Mouse (Mus musculus): ENCODE measurements around the gene Fgf22. TPM values are rescaled to one million over a fixed set of nuclear protein-coding genes. Genes with fewer than 3 reads are reported as not detected.

Gene Fgf22
- polyA plus RNA-seq, 1 experiment from 2014 or later, result 0.24 TPM

GRCm38 (mm10) chr10:79793738-79794490, 39.0 kb downstream of the Fgf22 start:
- 2% methylated on average over 38 of the region's 38 CpGs for WGBS
- H3K4me1 ChIP-seq (replicated peaks), result peaks cover 26% of the 10 kb centered on the region

DNA sequence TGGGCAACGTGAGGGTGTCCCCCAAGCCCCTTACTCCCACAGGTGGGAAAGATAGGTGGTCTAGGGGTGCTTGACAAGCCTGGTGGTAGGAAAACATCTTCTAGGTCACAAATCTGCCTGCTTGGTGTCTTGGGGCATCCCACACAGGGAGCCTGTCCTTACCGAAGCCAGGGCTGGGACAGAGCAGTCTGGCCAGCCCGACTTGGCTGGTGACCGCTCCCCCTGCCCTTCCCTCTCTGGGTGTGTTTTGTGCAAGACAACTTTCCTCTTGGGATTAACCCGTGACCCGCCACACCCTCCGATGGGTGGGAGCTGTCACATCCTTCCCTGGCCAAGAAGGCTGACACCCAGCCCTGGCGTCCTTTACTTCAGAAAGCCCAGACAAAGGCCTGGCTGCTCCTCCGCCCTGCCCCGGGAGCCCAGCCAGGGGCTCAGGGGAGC, 39.6 kb downstream of the Fgf22 start:
- Histone ChIP-seq H3K27ac (peak overlapping the region; percentile 84), H3K4me3 (replicated peaks) (peak overlapping the region; percentile 94), H3K4me1 (replicated peaks) (peaks cover 26% of the 10 kb centered on the region), H3K27me3 (peaks cover 5% of the 10 kb centered on the region; the same call in 1 of the 2 replicates), H3K9me3 (0 out of 2 replicates have a peak, but pooled peaks cover 3% of the 10 kb centered on the region), H3K9ac (replicated peaks) (peak overlapping the region; percentile 94), H3K36me3 (peaks cover 10% of the 10 kb centered on the region; the same call in 1 of the 2 replicates), H3K4me2 (peak overlapping the region; percentile 88)
- ATAC-seq (ENCODE audit: insufficient number of reproducible peaks, insufficient read depth, low FRiP score, low TSS enrichment, low read depth), result no peak
- 11% methylated on average over 10 of the region's 10 CpGs for WGBS

More at GRCm38 (mm10) chr10:79793738-79794490, 39.0 kb downstream of the Fgf22 start:
- H3K9me3 ChIP-seq, result 0 out of 2 replicates have a peak, but pooled peaks cover 3% of the 10 kb centered on the region
- no peak; the same call in 1 of the 2 replicates for ATAC-seq (ENCODE audit: insufficient number of reproducible peaks, insufficient read depth, low FRiP score, low TSS enrichment, low read depth)
- H3K9ac ChIP-seq (replicated peaks), result peak overlapping the region; percentile 94
- peak overlapping the region; percentile 84 for H3K27ac ChIP-seq
- peaks cover 6% of the 10 kb centered on the region; the same call in 1 of the 2 replicates for H3K27me3 ChIP-seq
- H3K4me2 ChIP-seq, result peak overlapping the region; percentile 88
- H3K36me3 ChIP-seq, result peaks cover 6% of the 10 kb centered on the region; the same call in 1 of the 2 replicates
- H3K4me3 ChIP-seq (replicated peaks), result peak overlapping the region; percentile 94

GRCm38 (mm10) chr10:79795905-79796304, 41.0 kb downstream of the Fgf22 start:
- no peak overlapping the region for H3K27ac ChIP-seq
- H3K27me3 ChIP-seq, result no peaks in the 10 kb centered on the region
- no peak for ATAC-seq (ENCODE audit: insufficient number of reproducible peaks, insufficient read depth, low FRiP score, low TSS enrichment, low read depth)
- WGBS, result 91% methylated on average over 3 of the region's 3 CpGs
- H3K9ac ChIP-seq (replicated peaks), result no peak overlapping the region
- H3K36me3 ChIP-seq, result peaks cover 15% of the 10 kb centered on the region; the same call in 1 of the 2 replicates
- H3K4me3 ChIP-seq (replicated peaks), result no peak overlapping the region
- peaks cover 31% of the 10 kb centered on the region for H3K4me1 ChIP-seq (replicated peaks)
- no peak overlapping the region for H3K4me2 ChIP-seq
- 0 out of 2 replicates have a peak, but pooled peaks cover 3% of the 10 kb centered on the region for H3K9me3 ChIP-seq

DNA sequence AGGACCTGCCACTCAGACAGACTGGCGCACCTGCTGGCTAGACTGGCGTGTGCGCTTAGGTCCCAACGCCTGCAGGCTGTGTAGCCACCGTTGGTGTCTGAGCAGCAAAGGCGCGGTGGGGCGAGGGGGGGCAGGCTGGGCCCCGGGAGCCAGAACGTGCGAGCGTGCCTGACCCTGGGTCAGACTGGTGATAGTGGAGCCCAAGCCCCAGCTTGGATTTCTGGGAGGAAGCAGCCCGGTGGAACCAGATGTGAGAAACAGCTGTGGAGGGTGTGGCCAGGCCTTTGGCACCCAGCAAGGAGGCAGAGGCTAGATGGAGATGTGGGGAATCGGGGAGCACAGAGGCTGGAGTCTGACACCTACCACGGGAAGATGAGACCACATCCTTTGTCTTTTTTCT, 42.5 kb downstream of the Fgf22 start:
- Histone ChIP-seq H3K4me3 (replicated peaks) (no peak overlapping the region), H3K36me3 (peaks cover 15% of the 10 kb centered on the region; the same call in 1 of the 2 replicates), H3K4me1 (replicated peaks) (peaks cover 39% of the 10 kb centered on the region), H3K9ac (replicated peaks) (no peak overlapping the region), H3K27me3 (no peaks in the 10 kb centered on the region), H3K9me3 (0 out of 2 replicates have a peak, but pooled peaks cover 3% of the 10 kb centered on the region), H3K4me2 (no peak overlapping the region), H3K27ac (no peak overlapping the region)
- no peak for ATAC-seq (ENCODE audit: insufficient number of reproducible peaks, insufficient read depth, low FRiP score, low TSS enrichment, low read depth)
- 24% methylated on average over 15 of the region's 15 CpGs for WGBS

DNA sequence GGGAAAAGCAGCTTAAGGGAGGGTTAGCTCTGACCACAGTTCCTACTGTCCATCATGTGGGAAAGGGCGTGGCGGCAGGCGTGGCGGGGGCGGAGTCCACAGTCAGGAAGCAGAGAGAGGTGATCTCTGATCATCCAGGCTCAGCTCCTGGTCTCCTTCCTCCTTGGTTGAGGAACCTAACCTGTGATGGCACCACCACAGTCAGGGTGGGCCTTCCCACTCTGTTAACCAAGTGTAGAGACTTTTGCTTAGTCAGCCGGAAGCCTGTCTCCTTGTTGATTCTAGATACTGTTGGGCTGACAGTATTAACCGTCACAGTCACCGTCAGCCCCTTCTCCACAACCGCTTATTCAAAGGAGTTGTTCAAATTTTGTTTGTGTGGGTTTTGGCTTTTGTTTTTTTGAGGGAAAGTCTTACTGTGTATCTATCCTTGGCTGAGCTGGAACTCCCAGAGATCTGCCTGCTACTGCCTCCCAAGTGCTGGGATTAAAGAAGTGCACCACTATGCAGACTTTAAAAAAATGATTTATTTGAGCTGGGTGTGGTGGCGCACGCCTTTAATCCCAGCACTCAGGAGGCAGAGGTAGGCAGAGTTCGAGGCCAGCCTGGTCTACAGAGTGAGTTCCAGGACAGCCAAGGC, 43.5 kb downstream of the Fgf22 start:
- Histone ChIP-seq H3K9me3 (0 out of 2 replicates have a peak, but pooled peaks cover 3% of the 10 kb centered on the region), H3K4me1 (replicated peaks) (peaks cover 45% of the 10 kb centered on the region), H3K27ac (no peak overlapping the region), H3K4me2 (no peak overlapping the region), H3K4me3 (replicated peaks) (no peak overlapping the region), H3K27me3 (no peaks in the 10 kb centered on the region), H3K36me3 (peaks cover 15% of the 10 kb centered on the region; the same call in 1 of the 2 replicates), H3K9ac (replicated peaks) (no peak overlapping the region)
- WGBS, result 95% methylated on average over 12 of the region's 12 CpGs
- ATAC-seq (ENCODE audit: insufficient number of reproducible peaks, insufficient read depth, low FRiP score, low TSS enrichment, low read depth), result no peak

GRCm38 (mm10) chr10:79800508-79800907, 45.6 kb downstream of the Fgf22 start:
- Histone ChIP-seq H3K4me1 (replicated peaks) (peaks cover 55% of the 10 kb centered on the region), H3K9ac (replicated peaks) (no peak overlapping the region), H3K9me3 (0 out of 2 replicates have a peak, but pooled peaks cover 3% of the 10 kb centered on the region), H3K27ac (peak overlapping the region; percentile 59), H3K4me2 (no peak overlapping the region), H3K36me3 (peaks cover 15% of the 10 kb centered on the region; the same call in 1 of the 2 replicates), H3K27me3 (no peaks in the 10 kb centered on the region), H3K4me3 (replicated peaks) (no peak overlapping the region)
- no peak for ATAC-seq (ENCODE audit: insufficient number of reproducible peaks, insufficient read depth, low FRiP score, low TSS enrichment, low read depth)
- WGBS, result 79% methylated on average over 11 of the region's 11 CpGs

GRCm38 (mm10) chr10:79801837-79802236, 47.0 kb downstream of the Fgf22 start:
- Histone ChIP-seq H3K9ac (replicated peaks) (peak overlapping the region; percentile 9; the same call in 1 of the 2 replicates), H3K9me3 (no peaks in the 10 kb centered on the region), H3K4me3 (replicated peaks) (no peak overlapping the region), H3K27ac (peak overlapping the region; percentile 18; the same call in 1 of the 2 replicates), H3K27me3 (no peaks in the 10 kb centered on the region), H3K4me1 (replicated peaks) (peaks cover 54% of the 10 kb centered on the region), H3K4me2 (no peak overlapping the region), H3K36me3 (peaks cover 11% of the 10 kb centered on the region; the same call in 1 of the 2 replicates)
- ATAC-seq (ENCODE audit: insufficient number of reproducible peaks, insufficient read depth, low FRiP score, low TSS enrichment, low read depth), result no peak
- WGBS, result 45% methylated on average over 2 of the region's 3 CpGs

- Histone ChIP-seq H3K4me1 (replicated peaks) (peaks cover 48% of the 10 kb centered on the region), H3K9ac (replicated peaks) (0 out of 2 replicates have a peak overlapping the region, but pooled peaks have one; percentile 9), H3K9me3 (no peaks in the 10 kb centered on the region), H3K27ac (peak overlapping the region; percentile 62; the same call in 1 of the 2 replicates), H3K4me2 (no peak overlapping the region), H3K4me3 (replicated peaks) (no peak overlapping the region), H3K36me3 (peaks cover 16% of the 10 kb centered on the region), H3K27me3 (no peaks in the 10 kb centered on the region)
- ATAC-seq (ENCODE audit: insufficient number of reproducible peaks, insufficient read depth, low FRiP score, low TSS enrichment, low read depth), result no peak
- 59% methylated on average over 11 of the region's 11 CpGs for WGBS
Measured at GRCm38 (mm10) chr10:79802331-79802971, 47.6 kb downstream of the Fgf22 start.

DNA sequence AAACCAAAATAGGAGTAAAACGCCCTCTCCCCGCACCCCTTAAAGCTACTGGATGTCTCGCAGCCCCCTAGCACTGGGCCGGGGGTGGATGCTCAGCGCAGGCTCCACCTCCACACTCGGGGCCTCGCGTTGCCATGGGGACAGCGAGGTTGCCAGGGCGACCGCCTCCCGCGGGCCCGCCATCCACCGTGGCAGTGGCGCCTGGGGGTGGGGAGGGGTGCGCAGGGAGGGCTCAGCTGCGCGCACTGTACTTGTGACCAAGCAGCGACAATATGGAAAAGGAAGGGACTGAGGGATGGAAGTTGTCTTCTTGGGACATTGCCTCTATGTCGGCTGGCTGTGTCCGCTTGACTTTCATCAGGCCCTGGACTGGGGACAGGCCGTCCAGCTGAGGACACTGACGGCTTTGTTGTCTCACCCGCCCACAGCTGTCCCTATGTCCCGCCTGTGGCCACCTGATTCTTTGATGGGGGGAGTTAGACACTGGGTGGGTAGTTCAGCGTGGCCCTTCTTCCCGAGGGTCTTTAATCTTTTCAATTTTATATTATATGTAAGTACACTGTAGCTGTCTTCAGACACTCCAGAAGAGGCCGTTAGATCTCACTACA, 48.9 kb downstream of the Fgf22 start:
- peak overlapping the region; percentile 62 for H3K27ac ChIP-seq
- H3K9ac ChIP-seq (replicated peaks), result peak overlapping the region; percentile 23; the same call in 1 of the 2 replicates
- no peaks in the 10 kb centered on the region for H3K9me3 ChIP-seq
- no peaks in the 10 kb centered on the region for H3K27me3 ChIP-seq
- H3K36me3 ChIP-seq, result peaks cover 29% of the 10 kb centered on the region
- peak overlapping the region; percentile 30 for H3K4me3 ChIP-seq (replicated peaks)
- H3K4me2 ChIP-seq, result peak overlapping the region; percentile 57
- H3K4me1 ChIP-seq (replicated peaks), result peaks cover 52% of the 10 kb centered on the region
- peak; percentile 81 for ATAC-seq (ENCODE audit: insufficient number of reproducible peaks, insufficient read depth, low FRiP score, low TSS enrichment, low read depth)
- WGBS, result 6% methylated on average over 29 of the region's 29 CpGs

DNA sequence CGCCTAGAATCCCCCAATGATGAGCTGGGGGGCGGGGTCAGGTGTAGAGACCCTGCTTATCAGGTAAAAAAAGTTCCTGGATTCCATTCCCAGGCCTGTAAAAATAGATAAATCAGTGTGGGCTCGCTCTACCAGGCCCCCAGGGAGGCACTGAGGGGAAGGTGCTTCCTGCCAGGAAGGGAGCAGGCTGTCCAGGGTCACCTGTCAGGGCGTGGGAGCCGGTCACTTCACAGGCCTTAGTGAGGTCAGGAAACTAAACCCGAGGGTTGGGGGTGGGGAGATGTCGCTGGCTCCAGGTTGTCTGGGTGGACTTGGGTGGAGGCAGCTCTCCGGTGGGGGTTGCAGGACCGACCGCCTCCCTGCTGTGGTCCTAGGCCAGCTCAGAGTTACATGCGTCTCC, 50.8 kb downstream of the Fgf22 start:
- 65% methylated on average over 11 of the region's 11 CpGs for WGBS

More for the DNA sequence above, 50.8 kb downstream of the Fgf22 start:
- Histone ChIP-seq H3K4me3 (replicated peaks) (no peak overlapping the region), H3K27me3 (no peaks in the 10 kb centered on the region), H3K4me1 (replicated peaks) (peaks cover 46% of the 10 kb centered on the region), H3K9me3 (no peaks in the 10 kb centered on the region), H3K4me2 (no peak overlapping the region), H3K36me3 (peaks cover 38% of the 10 kb centered on the region), H3K9ac (replicated peaks) (no peak overlapping the region), H3K27ac (0 out of 2 replicates have a peak overlapping the region, but pooled peaks have one; percentile 23)
- ATAC-seq (ENCODE audit: insufficient number of reproducible peaks, insufficient read depth, low FRiP score, low TSS enrichment, low read depth), result no peak

Data from limb, embryonic 12.5 days (tissue).